Mouse (Mus musculus): ENCODE results near the gene Rps25. TPM values are rescaled to one million over a fixed set of nuclear protein-coding genes. Genes with fewer than 3 reads are reported as not detected.
A peak's percentile ranks its signal among the peaks of the same experiment; 100 is the strongest.
"Not testable (repeated sequence)": the region's sequence is repeated elsewhere in the genome, so short reads cannot be mapped to it uniquely, and the experiment has no call there.

The Rps25 gene
- polyA plus RNA-seq, 1 experiment from 2014 or later = 1,114 TPM

DNA sequence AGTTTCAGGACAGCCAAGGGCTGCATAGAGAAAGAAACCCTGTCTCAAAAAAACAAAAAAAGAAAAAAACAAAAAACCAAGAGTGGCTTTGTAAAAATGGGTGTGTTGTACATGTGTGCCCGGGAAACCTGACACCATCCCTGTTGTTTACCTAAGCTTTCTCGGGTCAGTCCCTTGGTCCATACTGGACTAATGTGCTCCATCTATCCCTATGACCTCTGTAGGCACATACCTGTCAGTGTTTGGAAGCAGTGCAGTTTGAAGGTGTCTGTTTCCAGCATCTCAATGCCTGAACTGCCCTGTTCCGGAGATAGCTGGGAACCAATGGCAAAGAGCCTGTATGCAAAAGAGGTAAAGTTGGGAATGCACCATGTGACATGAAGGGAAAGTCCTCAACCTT is 1.9 kb upstream of the Rps25 start:
- no peaks in the 10 kb centered on the region for H3K9me3 ChIP-seq (replicated peaks)
- ATAC-seq (replicated peaks; ENCODE audit: insufficient number of reproducible peaks, insufficient read depth, low FRiP score, low read depth) = no peak
- no peak overlapping the region for H3K4me2 ChIP-seq
- 82% methylated on average over 3 of the region's 3 CpGs for WGBS
- H3K9ac ChIP-seq = no peak overlapping the region
- H3K4me3 ChIP-seq = no peak overlapping the region
- H3K4me1 ChIP-seq (replicated peaks) = peaks cover 40% of the 10 kb centered on the region
- peaks cover 64% of the 10 kb centered on the region for H3K36me3 ChIP-seq
- no peaks in the 10 kb centered on the region for H3K27me3 ChIP-seq
- no peak overlapping the region for H3K27ac ChIP-seq

DNA sequence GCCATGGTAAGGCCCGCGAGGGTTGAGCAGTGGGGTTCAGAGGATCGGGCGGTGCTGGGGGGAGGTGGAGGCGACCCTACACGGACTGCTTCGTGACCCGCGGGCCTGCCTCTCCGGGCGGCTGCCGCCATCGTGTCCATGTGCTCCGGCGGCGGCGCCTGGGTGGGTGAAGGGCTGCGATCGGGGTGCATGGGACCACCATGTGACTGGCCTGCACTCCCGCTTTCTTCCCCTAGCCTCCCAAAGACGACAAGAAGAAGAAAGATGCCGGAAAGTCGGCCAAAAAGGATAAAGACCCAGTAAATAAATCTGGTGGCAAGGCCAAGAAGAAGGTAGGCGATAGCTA is 786 bp downstream of the Rps25 start:
- Histone ChIP-seq H3K4me3 (peak overlapping the region; percentile 93), H3K36me3 (peaks cover 70% of the 10 kb centered on the region), H3K9ac (peak overlapping the region; percentile 90), H3K27ac (peak overlapping the region; percentile 98), H3K27me3 (no peaks in the 10 kb centered on the region), H3K9me3 (replicated peaks) (no peaks in the 10 kb centered on the region), H3K4me1 (replicated peaks) (peaks cover 19% of the 10 kb centered on the region), H3K4me2 (peak overlapping the region; percentile 66)
- no peak; the same call in 1 of the 2 replicates for ATAC-seq (replicated peaks; ENCODE audit: insufficient number of reproducible peaks, insufficient read depth, low FRiP score, low read depth)
- 0% methylated on average over 24 of the region's 24 CpGs for WGBS

DNA sequence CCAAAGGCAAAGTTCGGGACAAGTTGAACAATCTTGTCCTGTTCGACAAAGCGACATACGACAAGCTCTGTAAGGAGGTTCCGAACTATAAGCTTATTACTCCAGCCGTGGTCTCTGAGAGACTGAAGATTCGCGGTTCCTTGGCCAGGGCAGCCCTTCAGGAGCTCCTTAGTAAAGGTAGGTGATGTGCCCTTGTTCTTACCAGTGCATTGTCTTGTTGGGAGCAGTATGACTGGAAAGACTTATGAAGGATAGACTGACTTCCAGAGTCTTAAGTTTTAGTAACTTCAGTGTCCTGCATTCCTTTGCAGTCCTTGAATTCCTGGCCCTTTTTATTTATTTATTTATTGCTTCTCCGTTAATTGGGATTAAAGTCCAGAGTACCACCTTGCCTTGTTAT is 1.8 kb downstream of the Rps25 start:
- H3K27me3 ChIP-seq; ATAC-seq (replicated peaks; ENCODE audit: insufficient number of reproducible peaks, insufficient read depth, low FRiP score, low read depth); H3K27ac ChIP-seq; H3K9me3 ChIP-seq (replicated peaks): not testable (repeated sequence)
- Histone ChIP-seq H3K4me1 (replicated peaks) (peaks cover 19% of the 10 kb centered on the region), H3K4me3 (peak overlapping the region; percentile 93), H3K36me3 (peaks cover 68% of the 10 kb centered on the region), H3K4me2 (peak overlapping the region; percentile 66), H3K9ac (peak overlapping the region; percentile 90)
- WGBS = 73% methylated on average over 9 of the region's 9 CpGs

DNA sequence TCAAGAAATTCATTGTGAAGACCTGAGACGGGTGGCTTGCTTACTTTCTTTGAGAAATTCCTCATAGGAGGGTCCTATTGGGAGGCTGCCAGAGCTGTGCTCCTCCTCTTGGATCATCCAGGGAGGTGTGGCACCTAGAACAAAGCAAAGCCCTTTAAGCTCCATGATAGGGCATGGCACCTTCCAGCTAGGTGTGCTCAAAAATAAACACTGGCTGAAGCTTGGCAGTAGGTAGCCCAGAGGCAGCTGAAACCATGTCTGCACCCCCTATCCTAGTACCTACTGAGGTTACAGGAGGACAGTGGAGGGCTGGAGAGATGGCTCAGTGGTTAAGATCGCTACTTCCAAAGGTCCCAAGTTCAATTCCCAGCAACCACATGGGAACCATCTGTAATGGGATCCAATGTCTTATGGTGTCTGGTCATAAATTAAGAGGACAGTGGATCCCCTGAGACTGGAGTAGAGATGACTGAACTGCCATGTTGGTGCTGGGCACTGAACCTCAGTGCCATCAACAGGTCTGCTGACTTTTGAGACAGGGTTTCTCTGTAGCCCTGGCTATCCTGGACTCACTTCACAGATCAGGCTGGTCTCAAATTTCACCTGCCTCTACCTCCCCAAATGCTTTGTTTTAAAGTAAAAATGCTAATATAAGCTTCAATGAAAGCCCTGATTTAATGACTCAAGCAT is 3.9 kb downstream of the Rps25 start:
- no peak overlapping the region for H3K4me2 ChIP-seq
- no peak overlapping the region for H3K27ac ChIP-seq
- H3K36me3 ChIP-seq = peaks cover 57% of the 10 kb centered on the region
- ATAC-seq (replicated peaks; ENCODE audit: insufficient number of reproducible peaks, insufficient read depth, low FRiP score, low read depth) = no peak
- WGBS = 76% methylated on average over 2 of the region's 2 CpGs
- H3K9ac ChIP-seq = no peak overlapping the region
- H3K27me3 ChIP-seq = no peaks in the 10 kb centered on the region
- H3K9me3 ChIP-seq (replicated peaks) = no peaks in the 10 kb centered on the region
- peaks cover 19% of the 10 kb centered on the region for H3K4me1 ChIP-seq (replicated peaks)
- no peak overlapping the region for H3K4me3 ChIP-seq

- Histone ChIP-seq H3K27me3 (no peaks in the 10 kb centered on the region), H3K9me3 (replicated peaks) (no peaks in the 10 kb centered on the region), H3K9ac (no peak overlapping the region), H3K36me3 (peaks cover 58% of the 10 kb centered on the region), H3K27ac (no peak overlapping the region), H3K4me1 (replicated peaks) (peaks cover 17% of the 10 kb centered on the region), H3K4me2 (no peak overlapping the region), H3K4me3 (no peak overlapping the region)
- 84% methylated on average over 1 of the region's 1 CpGs for WGBS
- ATAC-seq (replicated peaks; ENCODE audit: insufficient number of reproducible peaks, insufficient read depth, low FRiP score, low read depth) = no peak
Observed at GRCm38 (mm10) chr9:44411601-44412130, 4.7 kb downstream of the Rps25 start.

GRCm38 (mm10) chr9:44412306-44412705 is 5.4 kb downstream of the Rps25 start:
- no peak overlapping the region for H3K9ac ChIP-seq
- H3K27ac ChIP-seq = no peak overlapping the region
- H3K4me1 ChIP-seq (replicated peaks) = peaks cover 21% of the 10 kb centered on the region
- no peak overlapping the region for H3K4me3 ChIP-seq
- H3K4me2 ChIP-seq = no peak overlapping the region
- no peak for ATAC-seq (replicated peaks; ENCODE audit: insufficient number of reproducible peaks, insufficient read depth, low FRiP score, low read depth)
- no peaks in the 10 kb centered on the region for H3K27me3 ChIP-seq
- 73% methylated on average over 4 of the region's 4 CpGs for WGBS
- peaks cover 58% of the 10 kb centered on the region for H3K36me3 ChIP-seq
- no peaks in the 10 kb centered on the region for H3K9me3 ChIP-seq (replicated peaks)

DNA sequence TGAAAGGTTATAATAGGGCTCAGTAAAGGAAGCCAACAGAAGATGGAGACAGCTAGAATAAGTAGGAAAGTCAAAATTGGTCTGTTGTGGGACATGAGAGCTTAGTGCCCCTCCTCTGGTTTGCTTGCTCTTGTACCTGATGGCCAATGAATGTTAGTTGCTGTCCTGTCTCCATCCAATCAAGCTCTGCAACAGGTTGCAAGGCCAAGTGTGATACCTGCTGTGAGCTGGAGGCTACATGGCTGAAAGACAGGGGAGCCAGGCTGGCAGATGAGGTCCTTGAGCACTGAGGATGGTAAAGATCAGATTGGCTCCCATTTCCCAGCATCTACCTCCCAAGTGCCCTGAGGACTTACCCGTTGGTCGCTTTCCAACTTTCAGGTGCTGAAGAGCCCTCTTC is 5.8 kb downstream of the Rps25 start:
- ATAC-seq (replicated peaks; ENCODE audit: insufficient number of reproducible peaks, insufficient read depth, low FRiP score, low read depth) = no peak
- Histone ChIP-seq H3K4me3 (no peak overlapping the region), H3K4me1 (replicated peaks) (peaks cover 23% of the 10 kb centered on the region), H3K9me3 (replicated peaks) (no peaks in the 10 kb centered on the region), H3K4me2 (no peak overlapping the region), H3K9ac (no peak overlapping the region), H3K36me3 (peaks cover 58% of the 10 kb centered on the region), H3K27me3 (no peaks in the 10 kb centered on the region), H3K27ac (no peak overlapping the region)
- WGBS = 68% methylated on average over 2 of the region's 2 CpGs

DNA sequence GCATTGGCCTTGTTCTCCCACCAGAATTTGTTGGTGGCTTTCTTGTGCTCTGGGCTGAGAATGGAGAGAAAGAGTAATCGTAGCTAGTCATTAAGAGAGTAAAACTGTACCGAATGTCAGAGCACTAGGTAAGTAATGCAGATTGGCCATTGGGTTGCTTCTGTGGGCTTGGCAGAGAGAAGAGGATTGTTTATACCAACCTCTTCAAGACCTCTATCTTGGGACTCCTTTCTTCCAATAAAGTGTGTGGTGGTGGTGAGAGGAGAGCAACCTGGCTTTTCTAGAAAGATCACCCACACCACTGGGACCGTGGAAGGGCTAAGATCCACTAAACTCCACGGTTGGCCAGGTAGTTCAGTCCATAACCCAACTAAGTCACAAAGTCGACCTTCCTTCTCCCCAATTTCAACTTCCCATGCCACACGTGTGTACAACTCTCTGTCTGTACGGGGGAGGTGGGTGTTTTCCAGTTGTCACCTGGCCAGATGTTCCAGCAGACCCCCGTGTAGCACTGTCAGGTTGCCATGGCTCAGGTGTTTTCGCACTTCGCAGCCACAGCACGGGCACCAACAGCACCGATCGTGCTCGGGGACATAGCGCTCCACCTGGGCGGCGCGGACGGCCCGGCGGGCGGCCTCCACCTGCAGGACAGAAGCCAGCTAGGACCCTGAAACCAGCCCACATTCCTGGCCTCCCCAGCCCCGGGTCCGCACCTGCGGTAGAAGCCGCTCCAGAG is 10.4 kb downstream of the Rps25 start:
- H3K9me3 ChIP-seq (replicated peaks) = no peaks in the 10 kb centered on the region
- H3K4me2 ChIP-seq = peak overlapping the region; percentile 94
- H3K9ac ChIP-seq = peak overlapping the region; percentile 89
- WGBS = 6% methylated on average over 26 of the region's 26 CpGs
- peaks cover 12% of the 10 kb centered on the region for H3K4me1 ChIP-seq (replicated peaks)
- H3K27me3 ChIP-seq = no peaks in the 10 kb centered on the region
- peak; percentile 60 for ATAC-seq (replicated peaks; ENCODE audit: insufficient number of reproducible peaks, insufficient read depth, low FRiP score, low read depth)
- peak overlapping the region; percentile 93 for H3K4me3 ChIP-seq
- H3K36me3 ChIP-seq = peaks cover 22% of the 10 kb centered on the region
- H3K27ac ChIP-seq = peak overlapping the region; percentile 52

DNA sequence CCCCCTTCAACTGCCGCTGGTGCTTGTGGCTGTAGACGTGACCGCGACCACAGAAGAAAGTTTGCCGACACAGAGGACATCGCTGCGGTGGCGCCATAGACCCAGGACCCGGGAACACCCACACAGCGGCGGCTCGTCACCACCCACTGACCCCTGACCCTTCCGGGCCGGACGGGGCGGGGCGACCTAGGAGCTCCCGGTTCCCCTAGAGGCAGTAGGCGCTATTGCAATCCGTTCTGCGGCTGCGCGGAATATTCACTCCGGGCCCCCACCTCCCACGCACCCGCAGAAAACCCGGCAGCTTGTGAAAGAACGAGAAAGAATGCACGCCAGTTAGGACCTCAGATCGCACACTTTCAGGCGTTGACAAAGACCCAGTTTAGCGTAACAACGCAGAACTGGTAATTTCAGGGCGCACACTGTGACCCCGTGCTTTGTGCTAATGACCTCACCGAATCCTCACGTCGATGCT is 11.0 kb downstream of the Rps25 start:
- no peaks in the 10 kb centered on the region for H3K9me3 ChIP-seq (replicated peaks)
- ATAC-seq (replicated peaks; ENCODE audit: insufficient number of reproducible peaks, insufficient read depth, low FRiP score, low read depth) = peak; percentile 96
- H3K4me3 ChIP-seq = peak overlapping the region; percentile 93
- peaks cover 12% of the 10 kb centered on the region for H3K4me1 ChIP-seq (replicated peaks)
- H3K27me3 ChIP-seq = no peaks in the 10 kb centered on the region
- H3K27ac ChIP-seq = peak overlapping the region; percentile 52
- WGBS = under 1% methylated on average over 38 of the region's 38 CpGs
- peak overlapping the region; percentile 94 for H3K4me2 ChIP-seq
- H3K9ac ChIP-seq = peak overlapping the region; percentile 89
- H3K36me3 ChIP-seq = peaks cover 15% of the 10 kb centered on the region

DNA sequence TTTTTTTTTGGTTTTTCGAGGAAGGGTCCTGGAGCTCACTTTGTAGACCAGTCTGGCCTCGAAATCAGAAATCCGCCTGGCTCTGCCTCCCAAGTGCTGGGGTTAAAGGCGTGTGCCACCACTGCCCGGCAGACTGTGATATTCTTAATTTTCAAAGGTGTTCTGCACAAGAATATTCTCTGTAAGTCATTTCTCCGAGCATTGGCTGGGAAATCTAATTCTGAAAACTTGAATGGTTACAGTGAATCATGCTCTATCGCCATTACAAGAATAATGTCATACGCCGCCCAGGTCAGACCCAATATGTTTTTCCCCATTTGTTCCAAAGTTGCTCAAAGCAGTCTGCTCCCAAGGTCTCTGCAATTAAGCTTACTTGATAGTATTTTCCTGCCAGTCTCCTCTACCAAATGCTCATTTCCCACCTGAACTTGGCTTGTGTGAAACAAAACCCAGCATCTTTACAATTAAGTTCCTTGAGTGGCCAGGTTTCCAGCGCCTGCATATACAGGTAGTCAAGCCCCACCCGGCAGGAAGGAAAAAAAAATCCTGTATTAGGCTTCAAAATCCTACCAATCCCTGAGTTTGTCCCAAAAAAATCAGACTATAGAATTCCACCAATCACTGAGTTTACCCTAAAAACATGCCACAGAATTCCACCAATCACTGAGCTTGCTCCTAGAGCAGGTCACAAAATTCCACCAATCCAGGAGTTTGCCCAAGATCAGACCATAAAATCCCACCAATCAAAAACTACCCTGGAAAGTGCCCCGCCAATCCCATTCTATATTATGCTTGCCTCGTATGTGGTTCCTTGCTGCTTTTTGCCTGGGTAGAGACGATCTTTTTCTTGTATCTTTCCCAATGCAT is 11.8 kb downstream of the Rps25 start, which contains the start of gene Ccdc84:
Gene Ccdc84, minus strand, starts transcription at position 51 of the 867 bp plus-strand sequence.
- no peak for ATAC-seq (replicated peaks; ENCODE audit: insufficient number of reproducible peaks, insufficient read depth, low FRiP score, low read depth)
- Histone ChIP-seq H3K9ac (peak within 1 kb of the TSS; percentile 89), H3K36me3 (peaks cover 9% of the 10 kb centered on the region), H3K9me3 (replicated peaks) (no peaks in the 10 kb centered on the region), H3K27me3 (no peaks in the 10 kb centered on the region), H3K27ac (peak within 1 kb of the TSS; percentile 52), H3K4me2 (peak within 1 kb of the TSS; percentile 94), H3K4me1 (replicated peaks) (peaks cover 12% of the 10 kb centered on the region), H3K4me3 (peak within 1 kb of the TSS; percentile 93)
- 72% methylated on average over 14 of the region's 14 CpGs for WGBS

DNA sequence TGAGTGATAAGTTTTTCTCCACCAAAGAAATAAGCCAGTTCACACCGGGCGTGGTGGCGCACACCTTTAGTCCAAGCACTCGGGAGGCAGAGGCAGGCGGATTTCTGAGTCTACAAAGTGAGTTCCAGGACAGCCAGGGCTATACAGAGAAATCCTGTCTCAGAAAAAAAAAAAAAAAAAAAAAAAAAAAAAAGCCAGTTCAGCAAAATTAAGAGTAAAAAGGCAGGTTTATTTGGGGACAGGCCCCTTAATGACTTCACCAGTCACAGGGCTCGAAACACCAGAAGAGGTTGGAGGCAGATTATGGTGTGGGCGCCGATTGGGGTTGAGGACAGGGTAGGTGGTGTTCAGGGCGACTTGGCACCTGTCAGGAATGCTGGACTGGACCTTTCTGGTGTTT is 12.8 kb downstream of the Rps25 start:
- WGBS = 86% methylated on average over 9 of the region's 9 CpGs
- not testable (repeated sequence) for H3K4me3 ChIP-seq; H3K27ac ChIP-seq; H3K4me2 ChIP-seq; H3K9ac ChIP-seq; H3K9me3 ChIP-seq (replicated peaks); H3K27me3 ChIP-seq; H3K36me3 ChIP-seq; ATAC-seq (replicated peaks; ENCODE audit: insufficient number of reproducible peaks, insufficient read depth, low FRiP score, low read depth)
- H3K4me1 ChIP-seq (replicated peaks) = peaks cover 12% of the 10 kb centered on the region

Measured in heart, embryonic 15.5 days (tissue).